Mouse (Mus musculus) skeletal muscle tissue, postnatal 0 days (tissue): ENCODE data around the gene Asb7. TPM values are rescaled to one million over a fixed set of nuclear protein-coding genes. Genes with fewer than 3 reads are reported as not detected.

Source experiments
- polyA plus RNA-seq: library from polyadenylated mRNA; unstranded; fragments of >200 nt; fragmentation: Nextera tagmentation; extraction: Ambion mirVana; gene quantifications from 2 replicates; pipeline ENCODE4 v1.2.1, GENCODE M21; 2015

Asb7 gene
- polyA plus RNA-seq: 6.3 and 7.9 TPM in 2 replicates

DNA sequence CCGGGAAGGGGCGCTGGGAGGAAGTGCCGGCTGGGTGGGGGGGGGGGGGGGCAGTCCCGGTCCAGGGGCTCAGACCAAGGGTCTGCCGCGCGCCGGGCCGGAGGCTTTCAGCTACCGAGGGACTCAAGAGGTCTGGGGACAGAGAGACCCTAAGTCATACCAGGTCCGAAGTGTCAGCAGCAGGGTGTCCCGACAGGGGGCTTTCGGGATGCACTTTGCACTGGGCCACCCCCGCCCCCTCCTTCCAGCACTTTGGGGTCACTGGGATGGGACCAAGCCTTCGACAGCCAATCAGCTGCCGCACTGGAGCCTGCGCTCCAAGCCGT lies at the start of gene Asb7:
Gene Asb7, minus strand, starts transcription at position 303 of the 326 bp plus-strand sequence.

DNA sequence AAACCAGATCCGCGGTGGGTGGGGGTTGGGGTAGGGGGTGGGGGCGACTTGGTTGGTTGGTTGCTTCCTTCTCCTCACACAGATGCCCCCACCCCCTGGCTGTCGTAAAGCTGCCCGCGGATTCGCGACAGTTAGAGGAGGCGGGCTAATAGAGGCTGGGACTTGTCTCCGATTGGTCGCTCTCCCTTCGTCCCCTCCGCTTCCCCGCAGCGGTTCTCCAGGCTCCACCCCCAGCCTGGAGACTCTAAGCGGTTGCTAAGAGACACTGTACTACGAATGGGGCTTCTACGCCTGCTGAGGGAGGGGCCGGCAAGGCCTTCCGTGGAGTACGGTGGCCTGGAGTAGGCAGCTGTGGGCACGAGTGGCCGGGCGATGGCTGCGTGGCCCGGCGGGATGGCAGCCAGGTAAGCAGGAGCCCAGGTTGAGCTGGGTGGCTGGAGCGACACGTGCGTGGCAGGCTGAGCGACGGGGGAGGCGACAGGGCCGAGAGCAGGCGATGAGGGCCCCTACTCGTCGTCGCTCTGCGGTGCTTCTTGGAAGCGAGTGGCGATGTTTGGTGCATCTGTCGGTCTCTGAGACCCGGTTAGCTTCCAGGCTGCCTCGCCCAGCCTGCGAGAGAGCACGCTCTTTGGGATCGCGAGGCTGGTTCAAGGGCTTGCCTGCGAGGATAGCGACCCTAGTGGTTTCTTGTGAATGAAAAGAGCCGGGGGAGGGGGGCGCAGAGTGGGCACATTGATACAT lies 394 bp upstream of the Asb7 start, which contains the start of gene Lins1:
Gene Lins1, plus strand, starts transcription at position 270 of the 741 bp plus-strand sequence.

Other genes with a start within 250 kb of the Asb7 start
- 4.6 and 6.0 TPM in 2 replicates for gene Lins1, start 293 bp upstream of the Asb7 start, polyA plus RNA-seq
- 0.06 and 1.2 TPM in 2 replicates for gene Cers3, start 53.9 kb upstream of the Asb7 start, polyA plus RNA-seq
- 1.9 and 2.1 TPM in 2 replicates for gene Adamts17, start 150.1 kb upstream of the Asb7 start, polyA plus RNA-seq